Mouse (Mus musculus) kidney, postnatal 0 days (tissue): ENCODE data around the gene Gm266. TPM values are rescaled to one million over a fixed set of nuclear protein-coding genes. Genes with fewer than 3 reads are reported as not detected.

Experiments
- ATAC-seq: fragments of 200-750 bp; cut with Nextera tagmentation; replicated peaks from 2 replicates; pipeline ENCODE4 v1.8.0; 2017; ENCODE audit warnings: low read depth, moderate number of reproducible peaks, moderate TSS enrichment, moderate library complexity; ENCODE audit not compliant: low FRiP score
- DNase-seq: peaks from one replicate; pipeline ENCODE4 v3.0.0-alpha.2; 2016; ENCODE audit warnings: low spot score
- H3K27ac ChIP-seq: fragments of 300-500 bp; sonication (generic); 2 replicates; pipeline ENCODE4 v1.5.1; 2014; ENCODE audit warnings: mild to moderate bottlenecking
- H3K27me3 ChIP-seq: fragments of 300-500 bp; sonication (generic); 2 replicates; pipeline ENCODE4 v1.6.1; 2014; ENCODE audit warnings: low read length, mixed read lengths; ENCODE audit not compliant: insufficient read depth
- H3K36me3 ChIP-seq: fragments of 300-500 bp; sonication (generic); 2 replicates; pipeline ENCODE4 v1.6.1; 2014; ENCODE audit warnings: low read length, mixed read lengths; ENCODE audit not compliant: insufficient read depth
- H3K4me1 ChIP-seq: fragments of 300-500 bp; sonication (generic); replicated peaks from 2 replicates; pipeline ENCODE4 v1.6.1; 2014; ENCODE audit warnings: antibody characterized with exemption, low read length, mixed read lengths; ENCODE audit not compliant: insufficient read depth
- H3K4me2 ChIP-seq: fragments of 300-500 bp; sonication (generic); 2 replicates; pipeline ENCODE4 v1.6.1; 2014; ENCODE audit warnings: mild to moderate bottlenecking, low read length, moderate library complexity, mixed read lengths
- H3K4me3 ChIP-seq: fragments of 300-500 bp; sonication (generic); replicated peaks from 2 replicates; pipeline ENCODE4 v1.5.1; 2014; ENCODE audit warnings: low read depth, low read length
- H3K9ac ChIP-seq: fragments of 300-500 bp; sonication (generic); 2 replicates; pipeline ENCODE4 v1.6.1; 2014; ENCODE audit warnings: low read depth, low read length
- H3K9me3 ChIP-seq: fragments of 300-500 bp; sonication (generic); replicated peaks from 2 replicates; pipeline ENCODE4 v1.6.1; 2016; ENCODE audit warnings: low read length, inconsistent platforms, mixed read lengths
- CTCF ChIP-seq: IDR thresholded peaks from 2 replicates; pipeline ENCODE4 v1.5.1; 2016; ENCODE audit warnings: antibody characterized with exemption, low read depth, mild to moderate bottlenecking, moderate library complexity
- WGBS: fragments of 180-500 bp; shearing (Covaris S2); extraction: QIAGEN DNeasy Blood & Tissue Kit; methylation state at CpG from one replicate; pipeline ENCODE4 v1.1.7; 2014; 5-methylcytosine and 5-hydroxymethylcytosine counted together
- polyA plus RNA-seq: library from polyadenylated mRNA; unstranded; fragments of >200 nt; fragmentation: Nextera tagmentation; extraction: Ambion mirVana; gene quantifications from 2 replicates; pipeline ENCODE4 v1.2.1, GENCODE M21; 2015

Gm266 gene
- polyA plus RNA-seq, 1 experiment from 2014 or later = 109 TPM

GRCm38 (mm10) chr12:111437222-111437900 is 48.3 kb downstream of the Gm266 start:
- H3K4me3 ChIP-seq = no peak overlapping the region
- no peak for TF ChIP-seq CTCF
- H3K27me3 ChIP-seq = no peaks in the 10 kb centered on the region
- no peak for DNase-seq
- H3K4me1 ChIP-seq = peaks cover 19% of the 10 kb centered on the region
- no peak overlapping the region for H3K9ac ChIP-seq
- WGBS = 58% methylated on average over 5 of the region's 5 CpGs
- H3K9me3 ChIP-seq = no peaks in the 10 kb centered on the region
- peak overlapping the region; percentile 13; the same call in 1 of the 2 replicates for H3K4me2 ChIP-seq
- H3K27ac ChIP-seq = peak overlapping the region; percentile 56; the same call in 1 of the 2 replicates
- ATAC-seq = no peak
- no peaks in the 10 kb centered on the region for H3K36me3 ChIP-seq

DNA sequence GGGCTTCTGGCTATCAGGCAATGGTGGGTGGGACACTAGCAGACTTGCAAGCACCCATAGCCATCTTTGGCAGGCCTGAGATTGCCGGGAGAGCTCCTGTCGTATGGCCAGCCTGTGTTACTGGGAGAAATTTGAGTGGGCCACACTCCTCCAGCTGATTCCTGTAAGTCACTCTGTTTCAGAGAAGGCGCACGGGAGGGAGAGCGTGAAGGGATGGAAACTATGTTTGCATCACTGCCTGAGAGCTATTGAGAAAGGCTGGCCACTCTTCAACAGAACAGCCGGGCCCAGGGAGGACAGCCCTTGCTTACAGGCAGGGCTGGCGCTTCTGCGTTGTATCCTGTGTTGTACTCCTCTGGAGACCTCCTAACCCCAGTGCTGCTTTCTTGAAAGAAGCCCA is 49.0 kb downstream of the Gm266 start:
- no peaks in the 10 kb centered on the region for H3K36me3 ChIP-seq
- no peak overlapping the region for H3K27ac ChIP-seq
- H3K4me2 ChIP-seq = no peak overlapping the region
- H3K27me3 ChIP-seq = no peaks in the 10 kb centered on the region
- WGBS = 39% methylated on average over 8 of the region's 8 CpGs
- no peak for ATAC-seq
- H3K4me1 ChIP-seq = peaks cover 25% of the 10 kb centered on the region
- no peak for DNase-seq
- H3K9ac ChIP-seq = no peak overlapping the region
- no peak overlapping the region for H3K4me3 ChIP-seq
- H3K9me3 ChIP-seq = no peaks in the 10 kb centered on the region
- TF ChIP-seq CTCF = no peak

- ATAC-seq (no peak), DNase-seq (no peak)
- WGBS = 88% methylated on average over 3 of the region's 3 CpGs
- no peak overlapping the region for H3K9ac ChIP-seq
- H3K4me3 ChIP-seq = no peak overlapping the region
- H3K9me3 ChIP-seq = no peaks in the 10 kb centered on the region
- H3K4me1 ChIP-seq = peaks cover 30% of the 10 kb centered on the region
- H3K4me2 ChIP-seq = no peak overlapping the region
- H3K36me3 ChIP-seq = no peaks in the 10 kb centered on the region
- no peaks in the 10 kb centered on the region for H3K27me3 ChIP-seq
- no peak overlapping the region for H3K27ac ChIP-seq
- TF ChIP-seq CTCF = no peak
These were observed 49.5 kb downstream of the Gm266 start for GRCm38 (mm10) chr12:111436170-111436569.

DNA sequence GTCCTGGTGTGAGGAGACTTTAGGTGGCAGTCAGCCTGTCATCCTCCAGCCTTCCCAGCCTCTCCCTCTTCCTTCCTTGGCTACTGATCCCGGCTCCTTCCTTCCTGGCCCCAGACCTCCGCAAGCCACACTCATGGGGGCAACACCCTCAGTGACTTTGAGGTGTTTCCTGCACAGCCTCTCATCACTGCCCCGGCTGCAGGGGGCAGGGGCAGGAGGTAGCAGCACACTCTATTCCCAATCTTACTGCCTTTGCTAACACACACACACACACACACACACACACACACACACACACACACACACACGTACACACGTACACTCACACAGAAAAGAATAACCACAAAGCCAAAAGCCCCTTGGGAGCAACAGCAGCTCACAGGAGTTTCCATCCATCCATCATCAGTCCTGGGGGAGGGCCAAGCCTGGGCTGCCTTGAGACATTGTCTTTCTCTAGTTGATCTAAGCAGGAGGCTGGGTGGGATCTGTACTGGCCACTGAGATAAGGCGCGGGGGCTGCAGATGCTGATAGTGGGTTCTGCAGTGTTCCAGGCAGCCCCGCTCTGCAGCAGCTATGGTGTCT is 50.8 kb downstream of the Gm266 start:
- Histone ChIP-seq H3K4me2 (no peak overlapping the region), H3K4me3 (no peak overlapping the region), H3K9ac (peak overlapping the region; percentile 31; the same call in 1 of the 2 replicates), H3K36me3 (no peaks in the 10 kb centered on the region), H3K9me3 (no peaks in the 10 kb centered on the region), H3K27ac (peak overlapping the region; percentile 80; the same call in 1 of the 2 replicates), H3K27me3 (no peaks in the 10 kb centered on the region), H3K4me1 (peaks cover 43% of the 10 kb centered on the region)
- 45% methylated on average over 8 of the region's 8 CpGs for WGBS
- no peak for TF ChIP-seq CTCF
- DNase-seq = no peak
- ATAC-seq = no peak

Other genes with a start within 250 kb of the Gm266 start
- gene Amn, start 214.7 kb downstream of the Gm266 start, polyA plus RNA-seq = 123 and 145 TPM in 2 replicates
- 27.7 and 31.6 TPM in 2 replicates for gene Cdc42bpb, start 108.1 kb downstream of the Gm266 start, polyA plus RNA-seq
- 12.6 and 14.3 TPM in 2 replicates for gene Lbhd2, start 79.0 kb downstream of the Gm266 start, polyA plus RNA-seq
- gene Exoc3l4, start 68.8 kb downstream of the Gm266 start, polyA plus RNA-seq = 25.4 and 25.9 TPM in 2 replicates
- gene Tnfaip2, start 43.4 kb downstream of the Gm266 start, polyA plus RNA-seq = 34.8 and 46.7 TPM in 2 replicates
- 673 and 701 TPM in 2 replicates for gene Eif5, start 52.2 kb upstream of the Gm266 start, polyA plus RNA-seq
- gene Mark3, start 88.7 kb upstream of the Gm266 start, polyA plus RNA-seq = 37.9 and 38.6 TPM in 2 replicates
- gene Ckb, start 186.5 kb upstream of the Gm266 start, polyA plus RNA-seq = 135 and 148 TPM in 2 replicates
- 6.3 and 6.8 TPM in 2 replicates for gene Trmt61a, start 192.3 kb upstream of the Gm266 start, polyA plus RNA-seq
- 45.7 and 48.9 TPM in 2 replicates for gene Bag5, start 227.4 kb upstream of the Gm266 start, polyA plus RNA-seq
- 57.8 and 61.4 TPM in 2 replicates for gene Apopt1, start 227.4 kb upstream of the Gm266 start, polyA plus RNA-seq